Mouse (Mus musculus) embryonic facial prominence, embryonic 12.5 days (tissue): ENCODE measurements at regions not wholly inside any gene's neighbourhood (a gene's known extent, or its start where the extent isn't known, plus 50 kb on each side); places are given as distances from the start of the nearest gene placed in this dataset.
A peak's percentile ranks its signal among the peaks of the same experiment; 100 is the strongest.

Experiments used
- ATAC-seq: fragments of 200-750 bp; cut with Nextera tagmentation; 2 replicates; pipeline ENCODE4 v1.8.0; 2017; ENCODE audit not compliant: insufficient number of reproducible peaks, insufficient read depth, low FRiP score, low TSS enrichment
- H3K27ac ChIP-seq: fragments of 300-500 bp; sonication (generic); 2 replicates; pipeline ENCODE4 v1.5.1; 2016; ENCODE audit warnings: mild to moderate bottlenecking
- H3K27me3 ChIP-seq: fragments of 300-500 bp; sonication (generic); 2 replicates; pipeline ENCODE4 v1.6.1; 2016; ENCODE audit warnings: mild to moderate bottlenecking, moderate library complexity
- H3K36me3 ChIP-seq: fragments of 300-500 bp; sonication (generic); 2 replicates; pipeline ENCODE4 v1.6.1; 2016; ENCODE audit warnings: mild to moderate bottlenecking
- H3K4me1 ChIP-seq: fragments of 300-500 bp; sonication (generic); 2 replicates; pipeline ENCODE4 v1.6.1; 2016
- H3K4me2 ChIP-seq: fragments of 300-500 bp; sonication (generic); replicated peaks from 2 replicates; pipeline ENCODE4 v1.6.1; 2016; ENCODE audit warnings: mild to moderate bottlenecking, moderate library complexity
- H3K4me3 ChIP-seq: fragments of 300-500 bp; sonication (generic); 2 replicates; pipeline ENCODE4 v1.5.1; 2016; ENCODE audit warnings: mild to moderate bottlenecking
- H3K9ac ChIP-seq: fragments of 300-500 bp; sonication (generic); 2 replicates; pipeline ENCODE4 v1.6.1; 2016; ENCODE audit warnings: mild to moderate bottlenecking, moderate library complexity
- H3K9me3 ChIP-seq: fragments of 300-500 bp; sonication (generic); 2 replicates; pipeline ENCODE4 v1.6.1; 2016; ENCODE audit warnings: mild to moderate bottlenecking, moderate library complexity
- WGBS: fragments of 180-500 bp; shearing (Covaris S2); methylation state at CpG from one replicate; pipeline ENCODE4 v1.1.7; 2016; 5-methylcytosine and 5-hydroxymethylcytosine counted together

DNA sequence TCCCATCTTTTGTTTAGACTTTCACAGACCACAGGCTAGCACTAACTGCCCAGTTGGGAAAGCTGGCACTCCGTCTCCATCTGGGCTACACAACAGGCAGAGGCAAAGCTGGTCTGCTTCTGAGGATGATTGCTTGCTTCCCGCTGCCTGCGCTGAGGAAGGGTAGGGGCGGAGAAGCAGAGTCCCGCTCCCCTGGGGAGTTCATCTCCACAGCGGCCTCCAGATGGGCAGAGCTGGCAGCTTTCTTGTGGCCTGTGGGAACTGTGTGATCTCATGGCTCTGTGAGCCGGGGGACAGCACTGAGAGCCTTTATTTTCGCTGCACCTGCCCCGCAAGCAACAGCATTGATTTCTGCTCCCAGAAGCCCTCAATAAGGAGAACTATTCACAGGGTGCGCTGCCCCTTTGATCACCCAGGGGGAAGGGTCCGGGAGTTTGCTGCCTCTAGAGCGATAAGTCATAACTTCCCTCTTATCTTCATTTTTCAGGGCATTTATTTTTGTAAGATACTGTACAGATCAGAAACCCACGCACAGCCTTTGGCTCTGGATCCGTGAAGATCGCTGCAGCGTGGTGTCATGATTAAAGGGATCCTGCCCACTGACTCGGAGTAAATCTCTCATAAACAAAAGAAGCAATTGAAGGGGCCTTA lies 155.7 kb downstream of the Gm9376 start:
- H3K9ac ChIP-seq = no peak overlapping the region
- no peaks in the 10 kb centered on the region for H3K36me3 ChIP-seq
- H3K27me3 ChIP-seq = peaks cover 31% of the 10 kb centered on the region
- peak overlapping the region; percentile 36 for H3K4me2 ChIP-seq
- peaks cover 6% of the 10 kb centered on the region; the same call in 1 of the 2 replicates for H3K4me1 ChIP-seq
- peaks cover 4% of the 10 kb centered on the region; the same call in 1 of the 2 replicates for H3K9me3 ChIP-seq
- H3K27ac ChIP-seq = no peak overlapping the region
- no peak for ATAC-seq
- peak overlapping the region; percentile 1; the same call in 1 of the 2 replicates for H3K4me3 ChIP-seq
- WGBS = 4% methylated on average over 17 of the region's 17 CpGs

DNA sequence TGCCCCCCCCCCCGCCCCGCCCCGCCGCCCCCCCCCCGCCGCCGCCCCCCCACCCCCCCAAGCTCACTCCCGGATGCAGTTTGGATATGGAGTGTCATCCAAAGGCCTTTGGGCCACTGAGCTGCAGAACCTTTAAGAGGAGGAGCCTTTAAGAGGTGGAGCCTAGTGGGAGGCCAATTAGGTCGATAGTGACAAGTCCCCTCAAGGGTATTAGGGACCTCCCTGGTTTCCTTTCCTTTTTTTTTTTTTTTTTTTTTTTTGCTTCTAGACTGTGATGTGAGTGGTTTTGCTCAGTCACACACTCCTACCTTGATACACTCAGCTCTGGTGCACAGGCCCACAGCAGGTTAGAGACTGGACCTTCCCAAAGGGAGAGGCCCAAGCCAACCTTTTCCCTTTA lies 156.5 kb downstream of the Gm9376 start:
- Histone ChIP-seq H3K27me3 (peaks cover 31% of the 10 kb centered on the region), H3K4me2 (0 out of 2 replicates have a peak overlapping the region, but pooled peaks have one; percentile 36), H3K4me3 (no peak overlapping the region), H3K4me1 (peaks cover 6% of the 10 kb centered on the region; the same call in 1 of the 2 replicates), H3K36me3 (no peaks in the 10 kb centered on the region), H3K9me3 (peaks cover 4% of the 10 kb centered on the region; the same call in 1 of the 2 replicates), H3K27ac (no peak overlapping the region), H3K9ac (no peak overlapping the region)
- no peak for ATAC-seq
- 3% methylated on average over 8 of the region's 9 CpGs for WGBS

DNA sequence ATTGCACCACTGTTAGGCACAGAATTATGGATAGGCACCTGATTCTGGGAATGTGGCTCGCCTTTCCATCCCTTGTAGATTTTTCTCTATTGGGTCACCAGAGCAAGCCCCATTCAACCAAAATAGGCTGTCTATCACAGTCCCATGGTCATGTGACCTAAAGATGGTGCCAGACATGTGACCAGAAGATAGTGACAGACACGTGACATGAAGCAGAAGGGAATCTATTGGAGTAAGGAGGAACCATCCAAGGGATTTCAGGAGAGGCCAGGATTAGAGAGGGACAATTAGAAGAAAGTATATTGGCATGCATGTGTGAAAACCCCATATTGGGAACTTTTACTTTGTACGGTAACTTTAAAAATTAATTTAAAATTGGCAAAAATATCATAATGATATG lies 159.8 kb downstream of the Gm9376 start:
- no peak overlapping the region for H3K4me2 ChIP-seq
- H3K36me3 ChIP-seq = no peaks in the 10 kb centered on the region
- H3K27me3 ChIP-seq = peaks cover 21% of the 10 kb centered on the region

DNA sequence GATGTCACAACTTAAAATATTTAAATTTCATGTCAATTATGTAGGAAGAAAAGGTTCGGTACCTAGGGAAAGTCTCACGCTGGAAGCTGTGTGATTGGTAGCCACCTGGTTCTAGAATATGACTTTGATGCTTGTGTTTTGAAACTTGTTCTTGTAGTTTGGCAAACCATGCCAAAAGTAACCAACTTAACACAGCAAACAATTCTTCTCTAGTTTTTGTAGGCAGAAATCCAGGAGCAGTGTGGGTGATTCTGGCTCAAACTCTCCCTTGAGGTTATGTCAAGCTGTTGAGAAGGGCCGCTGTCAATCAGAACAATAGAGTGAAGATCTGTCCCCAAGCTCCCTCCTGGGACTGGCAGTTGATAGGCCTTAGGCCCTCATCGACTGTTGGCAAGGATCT lies 163.5 kb downstream of the Gm9376 start:
- ATAC-seq = no peak
- H3K4me2 ChIP-seq = no peak overlapping the region
- H3K9me3 ChIP-seq = no peaks in the 10 kb centered on the region
- no peaks in the 10 kb centered on the region for H3K4me1 ChIP-seq
- 89% methylated on average over 4 of the region's 4 CpGs for WGBS
- H3K27ac ChIP-seq = no peak overlapping the region
- H3K27me3 ChIP-seq = peaks cover 29% of the 10 kb centered on the region
- no peaks in the 10 kb centered on the region for H3K36me3 ChIP-seq
- H3K4me3 ChIP-seq = no peak overlapping the region
- no peak overlapping the region for H3K9ac ChIP-seq

More for the DNA sequence above, 159.8 kb downstream of the Gm9376 start:
- H3K4me3 ChIP-seq = no peak overlapping the region
- H3K9ac ChIP-seq = no peak overlapping the region
- H3K4me1 ChIP-seq = peaks cover 6% of the 10 kb centered on the region; the same call in 1 of the 2 replicates
- ATAC-seq = no peak
- no peaks in the 10 kb centered on the region for H3K9me3 ChIP-seq
- H3K27ac ChIP-seq = no peak overlapping the region
- 82% methylated on average over 3 of the region's 3 CpGs for WGBS

DNA sequence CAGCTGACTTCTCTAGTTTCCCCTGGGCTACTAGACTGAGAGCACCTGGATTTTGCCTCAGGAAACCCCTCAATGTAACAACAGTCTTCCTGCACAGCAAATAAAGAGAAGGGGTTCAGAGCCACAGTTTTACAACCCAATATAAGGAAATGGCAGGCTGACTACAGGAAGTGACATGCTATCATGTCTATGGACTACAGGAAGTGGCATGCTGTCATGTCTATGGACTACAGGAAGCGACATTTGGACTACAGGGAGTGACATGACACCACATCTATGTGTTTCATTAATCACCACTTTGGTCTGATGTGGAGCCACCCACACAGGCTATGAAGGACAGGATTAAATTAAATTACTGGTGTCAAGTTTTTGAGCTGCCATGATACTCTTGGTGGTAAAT lies 164.0 kb downstream of the Gm9376 start:
- H3K4me2 ChIP-seq = no peak overlapping the region
- H3K4me3 ChIP-seq = no peak overlapping the region
- H3K9ac ChIP-seq = no peak overlapping the region
- no peaks in the 10 kb centered on the region for H3K9me3 ChIP-seq
- H3K27me3 ChIP-seq = peaks cover 31% of the 10 kb centered on the region
- no peaks in the 10 kb centered on the region for H3K36me3 ChIP-seq
- H3K4me1 ChIP-seq = no peaks in the 10 kb centered on the region
- no peak for ATAC-seq
- H3K27ac ChIP-seq = no peak overlapping the region
- WGBS = 88% methylated on average over 1 of the region's 1 CpGs

DNA sequence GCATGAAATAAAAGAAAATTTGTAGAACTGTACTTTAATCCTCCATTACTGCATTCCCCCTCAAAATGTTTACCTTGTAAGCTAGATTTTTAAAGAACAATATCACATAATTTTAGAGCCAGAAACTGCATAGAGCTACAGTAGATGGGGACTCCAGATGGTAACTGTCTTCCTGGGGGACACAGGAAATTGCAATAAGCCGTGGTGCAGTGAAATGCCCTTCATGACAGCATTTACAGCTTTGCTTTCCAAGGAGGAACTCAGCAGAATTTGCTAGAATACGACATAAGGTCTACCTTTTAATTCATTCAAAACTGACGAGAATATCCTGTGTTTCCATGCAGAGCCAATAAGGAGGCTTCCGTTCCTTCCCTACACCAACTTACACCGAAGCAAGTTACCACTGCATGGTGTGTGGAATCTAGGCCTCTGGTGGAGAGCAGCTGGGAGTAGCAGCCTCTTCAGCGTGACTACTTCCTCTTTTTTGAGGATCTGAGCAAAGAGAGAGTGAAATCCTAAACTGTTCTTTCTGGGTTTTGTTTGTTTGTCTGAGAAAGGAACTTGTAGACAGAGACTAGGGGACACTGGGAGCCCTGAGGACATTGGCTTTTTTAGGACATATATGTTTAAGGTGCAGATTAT lies 164.6 kb downstream of the Gm9376 start:
- Histone ChIP-seq H3K27ac (no peak overlapping the region), H3K9me3 (no peaks in the 10 kb centered on the region), H3K9ac (no peak overlapping the region), H3K4me1 (no peaks in the 10 kb centered on the region), H3K36me3 (no peaks in the 10 kb centered on the region), H3K4me3 (no peak overlapping the region), H3K4me2 (no peak overlapping the region), H3K27me3 (peaks cover 27% of the 10 kb centered on the region)
- 76% methylated on average over 6 of the region's 6 CpGs for WGBS
- ATAC-seq = no peak
